Mouse (Mus musculus) cortical plate, adult 2 months (tissue): Measurements from ENCODE around the gene Ints5.

Experiments
- CTCF ChIP-seq: fragments of 200-500 bp; IDR thresholded peaks from 2 replicates; pipeline ENCODE4 v1.5.1; 2011; ENCODE audit warnings: mild to moderate bottlenecking, control low read depth, low read length; ENCODE audit not compliant: insufficient read depth; ENCODE audit errors: extremely low read depth
- POLR2A ChIP-seq: fragments of 200-500 bp; IDR thresholded peaks from 2 replicates; pipeline ENCODE4 v1.6.1; 2011; ENCODE audit warnings: mild to moderate bottlenecking, low read length, control low read depth; ENCODE audit not compliant: insufficient read depth; ENCODE audit errors: extremely low read depth

GRCm38 (mm10) chr19:8945251-8945650 lies 52.4 kb downstream of the Ints5 start:
- no peak for TF ChIP-seq CTCF
- no peak for TF ChIP-seq POLR2A
